Mouse (Mus musculus) neural tube, embryonic 14.5 days (tissue): ENCODE measurements around the gene Brca1. TPM values are rescaled to one million over a fixed set of nuclear protein-coding genes. Genes with fewer than 3 reads are reported as not detected.
"Not testable (repeated sequence)": the region's sequence is repeated elsewhere in the genome, so short reads cannot be mapped to it uniquely, and the experiment has no call there.

ENCODE experiments used
- ATAC-seq: fragments of 200-750 bp; cut with Nextera tagmentation; 2 replicates; pipeline ENCODE4 v1.8.0; 2017; ENCODE audit warnings: low read depth, mild to moderate bottlenecking, moderate TSS enrichment, moderate library complexity
- H3K27ac ChIP-seq: fragments of 300-500 bp; sonication (generic); 2 replicates; pipeline ENCODE4 v1.5.1; 2014; ENCODE audit warnings: low read depth, mild to moderate bottlenecking, control low read depth, low read length, moderate library complexity, mixed read lengths
- H3K27me3 ChIP-seq: fragments of 300-500 bp; sonication (generic); 2 replicates; pipeline ENCODE4 v1.6.1; 2014; ENCODE audit warnings: low read length; ENCODE audit not compliant: control insufficient read depth, insufficient read depth
- H3K36me3 ChIP-seq: fragments of 300-500 bp; sonication (generic); 2 replicates; pipeline ENCODE4 v1.6.1; 2014; ENCODE audit warnings: low read length, mixed read lengths; ENCODE audit not compliant: control insufficient read depth, insufficient read depth
- H3K4me1 ChIP-seq: fragments of 300-500 bp; sonication (generic); 2 replicates; pipeline ENCODE4 v1.6.1; 2014; ENCODE audit warnings: low read length; ENCODE audit not compliant: control insufficient read depth, insufficient read depth
- H3K4me2 ChIP-seq: fragments of 300-500 bp; sonication (generic); 2 replicates; pipeline ENCODE4 v1.6.1; 2014; ENCODE audit warnings: mild to moderate bottlenecking, low read depth, low read length, control low read depth
- H3K4me3 ChIP-seq: fragments of 300-500 bp; sonication (generic); 2 replicates; pipeline ENCODE4 v1.5.1; 2014; ENCODE audit warnings: low read depth, low read length, control low read depth, mixed read lengths
- H3K9ac ChIP-seq: fragments of 300-500 bp; sonication (generic); replicated peaks from 2 replicates; pipeline ENCODE4 v1.6.1; 2014; ENCODE audit warnings: low read depth, mild to moderate bottlenecking, control low read depth, low read length, mixed read lengths
- H3K9me3 ChIP-seq: fragments of 300-500 bp; sonication (generic); 2 replicates; pipeline ENCODE4 v1.6.1; 2016; ENCODE audit warnings: low read length; ENCODE audit not compliant: control insufficient read depth
- WGBS: fragments of 180-500 bp; shearing (Covaris S2); extraction: QIAGEN DNeasy Blood & Tissue Kit; methylation state at CpG from one replicate; pipeline ENCODE4 v1.1.7; 2014; 5-methylcytosine and 5-hydroxymethylcytosine counted together
- polyA plus RNA-seq: library from polyadenylated mRNA; unstranded; fragments of >200 nt; fragmentation: Nextera tagmentation; extraction: Ambion mirVana; gene quantifications from 2 replicates; pipeline ENCODE4 v1.2.1, GENCODE M21; 2014

The Brca1 gene
- polyA plus RNA-seq: 1.6 and 1.9 TPM in 2 replicates

GRCm38 (mm10) chr11:101551751-101552475 lies at the start of gene Brca1, which contains the start of gene Nbr1:
Gene Brca1 (minus strand): TSS chr11:101551955.
Gene Nbr1 (plus strand): TSS chr11:101552149.
- no peaks in the 10 kb centered on the region for H3K9me3 ChIP-seq
- peak; percentile 86 for ATAC-seq

GRCm38 (mm10) chr11:101599156-101599555 lies 47.4 kb upstream of the Brca1 start, which contains the start of gene Gm11634:
Gene Gm11634 (minus strand): TSS chr11:101599256.
- WGBS: 79% methylated on average over 6 of the region's 6 CpGs
- no peak for ATAC-seq

More at GRCm38 (mm10) chr11:101551751-101552475, at the start of gene Brca1, which contains the start of gene Nbr1:
- Histone ChIP-seq H3K4me3 (peak within 1 kb of the TSS; percentile 68), H3K9ac (peak within 1 kb of the TSS; percentile 57), H3K27me3 (no peaks in the 10 kb centered on the region), H3K36me3 (0 out of 2 replicates have a peak, but pooled peaks cover 5% of the 10 kb centered on the region), H3K27ac (peak within 1 kb of the TSS; percentile 94), H3K4me2 (peak within 1 kb of the TSS; percentile 74), H3K4me1 (peaks cover 14% of the 10 kb centered on the region)
- WGBS: under 1% methylated on average over 43 of the region's 43 CpGs

GRCm38 (mm10) chr11:101589989-101590624 lies 38.4 kb upstream of the Brca1 start:
- Histone ChIP-seq H3K4me3 (no peak overlapping the region), H3K4me2 (no peak overlapping the region), H3K27me3 (no peaks in the 10 kb centered on the region), H3K27ac (no peak overlapping the region), H3K4me1 (no peaks in the 10 kb centered on the region), H3K9me3 (no peaks in the 10 kb centered on the region), H3K9ac (no peak overlapping the region), H3K36me3 (no peaks in the 10 kb centered on the region)
- ATAC-seq: no peak
- 80% methylated on average over 12 of the region's 12 CpGs for WGBS

More at GRCm38 (mm10) chr11:101599156-101599555, 47.4 kb upstream of the Brca1 start, which contains the start of gene Gm11634:
- H3K36me3 ChIP-seq: no peaks in the 10 kb centered on the region
- no peak within 1 kb of the TSS for H3K27ac ChIP-seq
- H3K9ac ChIP-seq: no peak within 1 kb of the TSS
- no peaks in the 10 kb centered on the region for H3K4me1 ChIP-seq
- H3K4me3 ChIP-seq: no peak within 1 kb of the TSS
- no peaks in the 10 kb centered on the region for H3K9me3 ChIP-seq
- no peaks in the 10 kb centered on the region for H3K27me3 ChIP-seq
- H3K4me2 ChIP-seq: no peak within 1 kb of the TSS

- no peaks in the 10 kb centered on the region for H3K27me3 ChIP-seq
- H3K27ac ChIP-seq: no peak overlapping the region
- 29% methylated on average over 5 of the region's 5 CpGs for WGBS
- no peaks in the 10 kb centered on the region for H3K9me3 ChIP-seq
- no peaks in the 10 kb centered on the region for H3K4me1 ChIP-seq
- H3K4me3 ChIP-seq: no peak overlapping the region
- H3K9ac ChIP-seq: no peak overlapping the region
- H3K36me3 ChIP-seq: no peaks in the 10 kb centered on the region
- ATAC-seq: no peak
- no peak overlapping the region for H3K4me2 ChIP-seq
Measured at GRCm38 (mm10) chr11:101589444-101589843, 37.7 kb upstream of the Brca1 start.

GRCm38 (mm10) chr11:101588868-101589267 lies 37.1 kb upstream of the Brca1 start:
- no peaks in the 10 kb centered on the region for H3K36me3 ChIP-seq
- no peak overlapping the region for H3K9ac ChIP-seq
- ATAC-seq: no peak
- WGBS: 94% methylated on average over 7 of the region's 7 CpGs
- no peak overlapping the region for H3K4me2 ChIP-seq
- H3K4me3 ChIP-seq: no peak overlapping the region
- H3K4me1 ChIP-seq: no peaks in the 10 kb centered on the region
- no peaks in the 10 kb centered on the region for H3K27me3 ChIP-seq
- no peaks in the 10 kb centered on the region for H3K9me3 ChIP-seq
- no peak overlapping the region for H3K27ac ChIP-seq

GRCm38 (mm10) chr11:101587676-101588075 lies 35.9 kb upstream of the Brca1 start:
- no peak overlapping the region for H3K4me2 ChIP-seq
- H3K4me3 ChIP-seq: no peak overlapping the region
- no peaks in the 10 kb centered on the region for H3K36me3 ChIP-seq
- WGBS: 91% methylated on average over 10 of the region's 10 CpGs
- H3K9me3 ChIP-seq: no peaks in the 10 kb centered on the region
- no peaks in the 10 kb centered on the region for H3K4me1 ChIP-seq
- no peak for ATAC-seq
- no peak overlapping the region for H3K9ac ChIP-seq
- H3K27me3 ChIP-seq: no peaks in the 10 kb centered on the region
- no peak overlapping the region for H3K27ac ChIP-seq

- WGBS: 89% methylated on average over 4 of the region's 4 CpGs
- Histone ChIP-seq H3K4me1 (no peaks in the 10 kb centered on the region), H3K27ac (no peak overlapping the region), H3K4me3 (no peak overlapping the region), H3K9ac (no peak overlapping the region), H3K36me3 (peaks cover 2% of the 10 kb centered on the region), H3K27me3 (no peaks in the 10 kb centered on the region), H3K9me3 (no peaks in the 10 kb centered on the region), H3K4me2 (no peak overlapping the region)
- ATAC-seq: no peak
Measured at GRCm38 (mm10) chr11:101585805-101586204, 34.0 kb upstream of the Brca1 start.

- not testable (repeated sequence) for ATAC-seq, H3K4me2 ChIP-seq, H3K4me1 ChIP-seq, H3K27ac ChIP-seq, H3K9ac ChIP-seq, H3K27me3 ChIP-seq, H3K36me3 ChIP-seq, H3K9me3 ChIP-seq, H3K4me3 ChIP-seq
- 96% methylated on average over 1 of the region's 1 CpGs for WGBS
Measured at GRCm38 (mm10) chr11:101585031-101585430, 33.3 kb upstream of the Brca1 start.

- H3K4me1 ChIP-seq: no peaks in the 10 kb centered on the region
- no peaks in the 10 kb centered on the region for H3K9me3 ChIP-seq
- H3K4me3 ChIP-seq: no peak overlapping the region
- no peak overlapping the region for H3K4me2 ChIP-seq
- ATAC-seq: no peak
- H3K27me3 ChIP-seq: no peaks in the 10 kb centered on the region
- WGBS: 89% methylated on average over 2 of the region's 2 CpGs
- H3K27ac ChIP-seq: no peak overlapping the region
- H3K36me3 ChIP-seq: peaks cover 19% of the 10 kb centered on the region
- no peak overlapping the region for H3K9ac ChIP-seq
Measured at GRCm38 (mm10) chr11:101583205-101583604, 31.4 kb upstream of the Brca1 start.
